Mouse (Mus musculus): ENCODE data around the gene Hspbap1.

Gene Hspbap1

DNA sequence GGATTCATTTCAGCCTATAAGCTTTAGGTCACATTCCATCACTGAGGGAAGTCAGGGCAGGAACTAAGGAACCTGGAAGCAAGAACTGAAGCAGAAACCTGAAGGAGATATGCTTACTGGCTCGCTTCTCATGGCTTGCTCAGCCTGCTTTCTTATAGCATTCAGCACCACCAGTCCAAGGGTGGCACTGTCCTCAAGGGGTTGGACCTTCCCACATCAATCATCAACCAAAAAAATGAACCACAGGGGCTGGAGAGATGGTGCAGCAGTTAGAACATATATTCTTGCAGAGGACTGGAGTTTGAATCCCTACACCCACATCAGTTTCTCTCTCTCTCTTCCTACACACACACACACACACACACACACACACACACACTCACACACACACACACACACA is 5.2 kb upstream of the Hspbap1 start:
- peak in 1 of 2 experiments; percentile 7 for DNase-seq

DNA sequence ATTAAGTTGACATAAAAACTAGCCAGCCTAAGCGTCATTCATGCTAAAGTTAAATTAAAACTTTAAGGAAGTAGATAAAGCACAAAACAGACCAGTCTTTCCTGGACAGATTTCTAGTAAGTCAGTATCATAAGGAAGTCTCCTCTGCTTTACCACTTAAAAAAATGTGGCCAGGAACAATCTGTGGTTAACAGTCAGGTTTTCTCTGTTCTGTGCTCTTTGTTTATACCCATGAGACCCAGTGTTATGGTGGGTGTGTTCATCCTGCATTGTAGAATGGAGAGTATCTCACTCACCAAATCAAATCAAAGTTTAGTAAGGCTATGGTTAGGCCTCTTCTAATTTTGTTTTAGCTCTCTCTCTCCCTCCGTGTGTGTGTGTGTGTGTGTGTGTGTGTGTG is 4.7 kb upstream of the Hspbap1 start:
- peak; percentile 16 to 21 for DNase-seq

DNA sequence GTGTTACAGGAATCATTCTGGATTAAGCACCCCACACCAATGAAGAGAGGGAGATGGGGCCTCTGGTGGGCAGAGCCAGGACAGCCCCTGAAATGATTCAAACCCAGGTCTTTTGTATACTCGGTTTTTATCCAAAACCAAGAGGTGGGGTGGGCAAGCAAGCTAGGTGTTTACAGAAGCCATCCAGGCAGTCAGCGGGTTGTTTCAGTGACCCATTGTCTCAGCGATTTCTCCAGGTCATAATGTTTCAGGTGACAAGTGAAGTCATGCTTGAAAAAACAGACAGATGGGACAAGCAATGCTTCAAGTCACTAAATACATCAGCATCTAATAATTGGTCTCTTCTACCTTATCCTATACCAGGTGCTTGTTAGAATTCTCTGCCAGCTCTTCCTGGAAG is 3.8 kb upstream of the Hspbap1 start:
- DNase-seq: no peak

DNA sequence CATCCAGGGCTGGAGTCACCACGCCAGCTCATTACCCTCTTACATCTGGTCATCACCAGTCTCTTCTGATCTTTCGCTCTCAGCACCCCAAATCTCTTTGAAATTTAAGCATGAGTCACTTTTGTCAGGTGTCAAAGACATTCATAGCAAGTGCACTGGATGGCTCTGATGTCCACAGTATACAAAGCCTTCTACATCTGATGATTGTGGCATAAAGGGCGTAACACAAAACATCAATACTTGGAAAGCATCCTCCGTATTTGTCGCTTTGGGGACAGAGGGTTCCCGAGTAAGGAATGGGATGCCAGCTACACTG is 1.7 kb upstream of the Hspbap1 start:
- no peak for DNase-seq

DNA sequence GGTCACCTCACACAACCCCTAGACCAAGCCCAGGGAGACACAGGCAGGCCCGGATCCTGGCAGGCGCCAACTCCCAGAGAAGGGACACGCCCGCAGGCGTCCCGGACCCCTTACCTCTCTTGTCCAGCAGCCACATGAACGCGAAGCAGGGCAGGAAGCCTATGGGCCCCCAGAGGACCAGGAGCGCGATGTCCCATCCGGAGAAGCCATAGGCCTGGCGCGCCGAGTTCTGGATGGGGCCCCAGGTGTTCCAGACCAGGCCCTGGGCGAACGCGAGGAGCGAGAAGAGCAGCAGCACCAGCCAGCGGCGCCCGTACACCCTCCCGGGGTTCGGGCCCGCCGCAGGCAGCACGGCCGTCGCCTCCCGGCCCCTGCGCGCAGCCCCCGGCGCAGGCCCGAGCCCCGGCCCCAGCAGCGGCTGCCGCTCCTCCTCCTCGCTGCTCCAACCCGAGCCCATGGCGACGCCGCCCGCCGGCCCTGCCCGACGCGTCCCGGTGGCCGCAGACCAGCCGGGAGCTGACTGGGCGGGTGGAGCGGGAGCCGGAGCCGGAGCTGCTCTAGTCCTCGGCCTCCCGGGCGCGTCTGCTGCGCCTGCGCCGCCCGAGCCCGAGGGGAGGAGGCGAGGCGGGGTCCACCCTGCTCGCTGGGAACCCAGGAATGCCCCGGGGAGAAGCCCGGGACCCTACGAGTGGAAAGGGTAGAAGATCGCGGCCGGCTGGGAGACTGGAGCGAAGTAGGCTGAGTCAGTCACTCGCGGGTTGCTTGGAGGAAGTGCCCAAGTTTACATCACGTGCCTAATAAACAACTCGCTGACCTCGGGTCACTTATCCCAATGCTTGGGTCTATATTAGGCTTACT is 1.2 kb upstream of the Hspbap1 start, which contains the start of gene Dirc2:
Gene Dirc2 (minus strand): TSS at position 572 of the 858 bp plus-strand sequence.
- DNase-seq: peak; percentile 60 to 70

DNA sequence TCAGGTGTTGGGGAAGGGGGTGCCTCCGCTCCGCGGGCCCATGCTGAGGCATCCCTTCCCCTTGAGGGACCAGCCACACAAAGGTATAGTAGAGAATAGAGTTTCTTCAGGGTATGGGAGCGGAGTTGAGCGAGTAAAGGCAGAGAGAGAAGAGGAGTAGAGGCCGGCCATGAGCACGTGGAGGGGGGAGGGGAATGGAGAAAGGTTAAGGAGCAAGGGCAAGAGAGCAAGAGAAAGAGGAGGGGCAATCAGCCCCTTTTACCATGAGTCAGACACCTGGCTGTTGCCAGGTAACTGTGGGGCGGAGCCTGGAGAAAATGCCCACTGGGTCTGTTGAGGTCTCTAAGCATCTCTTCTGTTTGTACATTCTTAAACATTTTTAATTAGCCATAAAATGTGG is 966 bp downstream of the Hspbap1 start:
- no peak for DNase-seq

DNA sequence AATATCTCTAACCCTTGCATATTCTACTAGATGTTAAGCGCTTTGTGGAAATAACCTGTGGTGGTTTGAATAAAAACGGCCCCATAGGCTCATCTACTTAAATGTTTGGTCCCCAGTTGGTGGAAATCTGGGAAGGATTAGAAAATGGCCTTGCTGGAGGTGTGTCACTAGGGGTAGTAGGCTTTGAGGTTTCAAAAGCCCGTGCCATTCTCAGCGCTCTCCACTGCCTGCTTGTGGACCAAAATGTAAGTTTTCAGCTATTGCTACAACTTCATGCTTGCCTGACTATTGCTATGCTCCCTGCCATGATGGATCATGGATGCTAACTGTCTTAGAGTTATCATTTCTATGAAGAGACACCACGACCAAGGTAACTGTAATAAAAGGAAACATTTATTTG is 1.4 kb downstream of the Hspbap1 start:
- DNase-seq: no peak

DNA sequence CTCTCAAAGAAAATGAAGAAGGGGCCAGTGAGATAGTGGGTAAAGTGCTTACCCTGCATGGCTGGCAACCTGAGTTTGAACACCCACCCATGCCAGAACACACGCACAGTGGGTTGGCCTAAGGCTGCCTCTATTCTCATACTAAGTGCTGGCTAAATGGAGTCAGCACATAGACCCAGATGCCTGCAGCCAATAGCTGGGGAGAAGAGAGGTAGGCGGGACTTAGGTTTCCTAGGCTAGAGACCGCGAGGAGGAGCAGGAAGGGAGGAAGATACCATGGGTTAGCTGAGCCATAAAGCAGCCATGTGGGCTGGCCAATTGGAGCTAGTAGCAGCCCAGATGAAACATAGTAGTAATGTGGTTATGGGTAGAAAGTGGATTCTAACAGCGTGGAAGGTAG is 2.4 kb downstream of the Hspbap1 start:
- DNase-seq: no peak

DNA sequence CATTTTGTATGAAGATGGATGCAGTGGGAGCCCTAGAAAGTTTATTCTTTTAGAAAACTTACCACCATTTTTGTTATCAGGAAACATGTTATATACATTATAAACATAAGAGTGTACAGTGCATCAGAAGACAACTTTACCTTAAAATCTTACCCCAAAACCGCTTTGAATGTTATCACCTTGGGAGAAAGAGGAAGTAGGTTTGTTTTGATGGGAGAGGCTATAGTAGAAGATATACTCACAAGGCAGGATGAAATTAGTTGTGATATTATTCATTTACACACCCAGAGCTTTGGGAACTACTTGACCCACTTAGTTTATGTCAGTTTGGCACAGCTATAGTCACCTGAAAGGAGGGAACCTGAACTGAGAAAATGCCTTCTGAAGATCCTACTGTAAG is 5.7 kb downstream of the Hspbap1 start:
- DNase-seq: no peak

DNA sequence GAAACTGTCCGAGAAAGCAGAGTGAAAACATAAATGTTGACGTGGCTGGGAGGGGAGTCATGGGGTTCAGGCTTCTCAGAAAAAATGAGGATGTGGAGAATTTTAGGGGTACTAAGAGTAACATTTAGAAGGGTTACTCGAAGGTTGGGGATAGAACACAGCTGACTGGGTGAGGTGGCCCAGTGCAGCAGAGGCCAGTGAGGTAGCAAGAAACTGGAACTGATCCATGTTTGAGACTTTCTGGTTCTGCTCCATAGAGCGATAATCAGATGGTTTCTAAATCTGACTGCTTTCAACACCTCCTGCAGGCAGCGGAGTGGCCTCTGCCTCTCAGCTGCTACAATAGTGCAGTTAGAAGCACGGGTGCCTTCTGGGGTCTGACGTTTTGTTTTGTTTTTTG is 6.6 kb downstream of the Hspbap1 start:
- no peak for DNase-seq

DNA sequence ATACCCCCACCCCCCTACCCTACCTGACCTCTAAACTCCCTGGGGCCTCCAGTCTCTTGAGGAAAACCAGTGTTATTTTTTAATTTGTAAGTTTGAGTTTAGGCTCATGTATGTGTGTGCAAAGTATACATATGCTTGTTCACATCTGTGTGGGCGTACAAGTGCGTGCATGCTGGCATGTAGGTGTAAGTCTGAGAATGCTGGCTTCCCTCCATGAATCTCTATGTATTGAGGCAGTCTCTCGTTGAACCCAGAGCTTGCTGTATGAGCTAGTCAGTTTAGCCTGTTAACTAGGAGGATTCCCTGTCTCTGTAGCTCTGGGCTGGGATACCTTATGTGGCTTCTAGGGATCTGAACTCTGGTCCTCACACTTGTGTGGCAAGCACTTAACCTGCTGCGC is 7.6 kb downstream of the Hspbap1 start:
- no peak for DNase-seq

DNA sequence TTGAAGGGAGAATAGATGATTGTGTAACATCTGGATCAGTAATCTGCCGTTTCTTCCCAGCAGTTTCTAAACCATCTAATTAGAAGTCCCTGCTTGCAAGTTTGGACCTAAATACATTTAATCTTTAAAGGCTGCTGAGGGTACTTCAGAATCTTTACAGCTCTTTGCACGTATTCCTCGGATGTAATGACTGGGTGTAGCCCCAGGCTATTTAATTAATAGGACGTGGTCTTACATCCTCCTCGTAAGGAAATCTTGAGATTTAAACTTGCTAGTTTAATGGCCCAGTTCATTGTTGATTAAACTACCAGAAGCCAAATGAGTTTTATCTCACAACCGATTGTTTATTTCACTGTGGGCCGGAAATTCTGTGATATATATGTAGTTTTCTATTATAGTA is 9.5 kb downstream of the Hspbap1 start:
- no peak for DNase-seq

DNA sequence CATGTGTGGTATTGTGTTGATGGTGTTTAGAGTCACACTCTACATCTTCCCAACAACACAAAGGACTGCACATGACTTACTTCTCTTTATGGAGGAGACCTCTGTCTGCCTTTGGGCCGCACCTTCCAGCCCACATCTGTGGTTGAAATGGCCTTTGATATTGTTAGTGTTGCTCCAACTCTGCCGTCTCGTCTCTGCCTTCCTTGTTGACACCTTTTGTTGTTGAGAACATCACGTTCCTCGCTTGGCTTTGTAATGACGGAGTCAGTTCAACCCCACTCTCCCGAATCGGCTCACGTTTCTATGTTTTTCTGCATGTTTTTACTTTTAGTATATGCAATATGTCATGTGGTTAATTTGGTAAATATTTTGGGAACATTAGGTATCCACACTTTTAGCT is 10.9 kb downstream of the Hspbap1 start:
- no peak for DNase-seq

DNA sequence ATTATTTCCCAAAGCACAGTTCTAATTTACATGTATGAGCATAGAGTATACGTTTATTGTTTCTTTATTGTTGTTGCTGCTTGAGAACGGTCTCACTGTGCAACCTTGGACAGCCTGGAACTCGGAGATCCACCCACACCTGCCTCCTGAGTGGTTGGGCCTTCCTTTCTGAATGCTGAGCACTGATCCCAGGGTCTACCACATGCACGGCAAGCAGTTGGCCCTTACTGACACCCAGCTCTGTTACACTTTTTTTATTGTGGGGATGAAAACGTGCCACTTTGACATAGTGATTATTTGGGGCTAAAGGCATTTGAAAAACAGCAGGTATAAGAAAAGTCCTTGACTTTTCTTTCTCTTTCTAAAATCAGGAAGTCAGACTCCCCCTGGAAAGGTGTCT is 11.5 kb downstream of the Hspbap1 start:
- no peak for DNase-seq

DNA sequence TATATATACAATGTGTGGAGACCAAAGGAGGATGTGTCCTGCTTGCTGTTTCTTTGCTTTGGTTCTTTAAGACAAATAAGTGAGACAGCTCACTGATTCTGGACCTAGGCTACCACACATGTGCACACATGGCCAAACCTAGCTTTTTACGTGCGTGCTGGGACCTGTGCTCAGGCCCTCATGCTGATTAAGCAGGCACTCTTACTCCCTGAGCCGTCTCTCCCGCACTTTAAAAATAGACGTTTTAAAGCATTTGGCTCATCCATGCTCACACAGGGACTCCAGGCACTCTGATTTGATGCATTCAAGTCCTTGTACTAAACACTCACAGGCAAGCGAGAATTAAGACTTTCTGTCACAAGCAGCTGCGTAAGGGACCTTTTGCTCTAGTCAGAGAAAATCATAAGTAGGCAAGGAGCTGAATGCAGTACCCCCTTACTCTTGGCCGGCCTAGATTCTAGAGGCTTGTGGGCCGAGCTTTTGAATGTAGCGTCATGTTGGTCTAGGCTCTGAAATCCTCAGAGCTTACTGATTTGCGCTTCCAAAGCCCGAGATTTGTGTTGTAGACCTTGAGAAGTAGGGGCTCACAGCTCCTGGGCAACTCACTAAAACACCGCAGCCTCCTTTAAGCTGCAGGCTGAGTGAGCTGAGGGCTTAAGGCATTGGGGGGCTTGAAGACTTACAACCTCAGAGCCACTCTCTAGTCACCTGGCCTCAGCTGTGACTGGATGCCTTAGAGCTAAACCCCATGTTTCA is 12.5 kb downstream of the Hspbap1 start:
- DNase-seq: no peak

DNA sequence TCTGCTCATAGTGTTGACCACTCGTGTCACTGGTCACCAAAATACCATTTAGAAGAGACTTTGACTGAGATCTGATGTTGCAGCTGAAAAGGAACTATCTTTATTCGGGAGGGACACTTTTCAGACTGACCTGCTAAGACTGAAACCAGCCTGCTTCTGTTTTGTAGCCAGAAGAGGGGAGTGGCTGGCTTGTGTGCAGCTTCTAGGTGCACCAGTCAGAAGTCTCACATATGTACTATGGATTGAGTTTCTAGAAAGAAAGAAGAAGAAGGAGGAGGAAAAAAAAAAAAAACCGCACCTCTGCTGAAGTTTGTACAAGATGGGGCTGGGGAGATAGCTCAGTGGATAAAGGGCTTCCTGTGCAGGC is 13.0 kb downstream of the Hspbap1 start:
- no peak for DNase-seq

DNA sequence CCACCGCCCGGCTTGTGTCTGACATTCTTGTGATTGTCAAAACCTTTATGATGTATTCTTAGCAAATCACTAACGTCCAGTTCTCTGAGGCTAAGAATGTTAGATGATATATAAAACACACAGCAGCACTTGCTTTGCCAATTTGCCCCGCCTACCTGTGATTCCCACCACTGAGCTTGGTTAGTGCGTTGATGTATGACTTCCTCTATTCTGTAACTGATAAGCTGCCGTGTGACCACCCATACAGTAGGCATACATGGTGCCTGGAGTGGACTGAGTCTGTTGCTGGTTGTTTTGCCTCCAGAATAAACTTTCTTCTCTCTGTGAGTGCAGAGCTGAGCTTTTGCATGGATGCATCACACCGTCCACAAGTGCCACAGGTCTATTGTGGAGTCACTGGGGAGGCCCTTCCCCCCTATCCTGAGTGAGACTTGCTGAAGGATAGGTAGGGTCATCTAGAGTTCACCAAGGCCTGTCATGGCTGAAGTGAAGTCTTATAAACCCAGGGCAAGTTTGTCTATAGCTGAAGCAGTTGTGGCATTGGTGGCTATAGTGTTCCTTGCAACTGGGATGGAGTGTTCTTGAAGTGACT is 14.1 kb downstream of the Hspbap1 start:
- DNase-seq: peak; percentile 37 to 46

DNA sequence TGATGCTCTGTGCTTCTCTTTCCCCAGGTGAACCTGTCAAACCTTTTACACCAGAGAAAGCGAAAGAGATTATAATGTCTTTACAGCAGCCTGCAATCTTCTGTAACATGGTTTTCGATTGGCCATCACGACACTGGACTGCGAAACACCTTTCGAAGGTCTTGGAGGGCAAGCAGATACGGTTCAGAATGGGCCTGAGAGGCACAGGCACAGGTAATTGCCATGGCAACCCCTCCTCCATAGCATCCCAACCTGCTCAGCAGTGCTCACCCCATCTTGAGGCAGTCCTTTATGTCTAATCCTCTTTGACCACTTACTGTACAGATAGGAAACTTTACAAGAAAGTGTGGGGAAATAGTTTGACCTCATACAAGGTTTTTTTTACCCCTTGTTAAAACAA is 17.0 kb downstream of the Hspbap1 start:
- no peak for DNase-seq

DNA sequence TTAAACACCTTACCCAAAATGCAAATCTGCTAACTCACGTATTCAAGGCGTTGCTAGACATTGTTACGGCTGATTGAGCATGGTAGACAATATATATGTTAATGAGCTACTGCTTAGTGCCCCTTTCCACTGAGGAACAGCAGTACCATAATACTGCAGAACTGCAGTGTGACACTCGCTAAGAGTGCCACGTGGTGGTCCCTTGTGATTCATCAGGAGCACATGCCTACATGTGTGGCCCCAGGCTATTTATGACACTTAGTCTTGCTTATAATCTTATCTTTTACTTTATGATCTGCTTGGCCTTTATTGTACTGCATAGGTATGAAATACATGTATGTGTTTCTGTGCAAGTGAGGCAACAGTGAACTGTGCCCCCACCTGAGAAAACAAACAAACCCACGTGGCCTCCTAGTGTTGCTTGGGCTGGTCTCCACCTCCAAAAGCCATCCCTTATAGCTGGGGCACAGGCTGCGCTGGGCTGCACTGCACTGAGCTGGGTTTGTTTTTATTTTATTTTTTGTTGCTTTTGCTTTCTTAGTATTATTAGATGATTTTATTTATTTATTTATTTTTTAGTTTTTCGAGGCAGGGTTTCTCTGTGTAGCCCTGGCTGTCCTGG is 17.5 kb downstream of the Hspbap1 start:
- no peak for DNase-seq

DNA sequence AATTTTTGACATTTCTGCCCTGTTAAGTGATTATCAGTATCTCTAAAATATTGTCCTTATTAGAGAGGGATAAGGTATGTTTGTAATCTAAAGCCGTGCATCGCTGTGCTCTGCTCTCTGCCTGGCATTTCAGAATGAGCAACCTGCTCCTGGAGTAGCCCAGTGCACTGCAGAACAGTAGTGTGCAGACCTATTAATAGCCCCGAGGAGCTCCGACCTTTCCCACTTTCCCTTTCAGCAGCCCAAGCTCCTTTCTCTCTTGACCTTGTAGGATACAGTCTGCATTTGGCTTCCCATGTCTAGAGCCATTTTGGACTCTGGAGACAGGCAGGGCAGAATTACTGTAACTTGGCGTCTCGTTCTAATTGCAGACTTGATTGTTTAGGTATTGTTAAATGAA is 18.2 kb downstream of the Hspbap1 start:
- DNase-seq: no peak

DNA sequence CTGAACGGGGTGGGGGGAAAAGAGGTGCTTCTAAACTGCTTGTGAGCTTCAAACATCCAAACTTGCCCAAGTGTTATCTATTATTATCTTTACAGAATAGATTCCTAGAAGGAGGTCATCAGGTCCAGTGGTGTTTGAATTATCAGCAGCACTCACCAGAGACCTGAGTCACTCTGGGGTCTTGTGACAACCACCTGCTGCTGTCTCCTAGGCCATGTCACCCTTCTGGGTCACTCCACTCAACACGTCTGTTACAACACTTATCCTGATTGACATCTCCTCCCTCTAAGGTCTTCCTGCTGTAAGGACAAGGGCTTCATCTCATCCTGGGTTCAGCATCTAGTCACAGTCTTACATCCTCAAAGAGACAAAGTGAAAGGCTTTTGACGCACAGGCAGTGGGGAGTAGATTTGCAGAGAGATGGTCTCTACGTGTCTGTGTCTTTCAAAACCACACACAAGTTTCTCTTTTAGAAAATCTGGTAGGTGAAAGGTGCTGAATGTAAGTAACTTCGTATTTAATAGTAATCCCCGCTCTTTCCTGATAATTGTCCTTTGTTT is 21.9 kb downstream of the Hspbap1 start:
- no peak for DNase-seq

DNA sequence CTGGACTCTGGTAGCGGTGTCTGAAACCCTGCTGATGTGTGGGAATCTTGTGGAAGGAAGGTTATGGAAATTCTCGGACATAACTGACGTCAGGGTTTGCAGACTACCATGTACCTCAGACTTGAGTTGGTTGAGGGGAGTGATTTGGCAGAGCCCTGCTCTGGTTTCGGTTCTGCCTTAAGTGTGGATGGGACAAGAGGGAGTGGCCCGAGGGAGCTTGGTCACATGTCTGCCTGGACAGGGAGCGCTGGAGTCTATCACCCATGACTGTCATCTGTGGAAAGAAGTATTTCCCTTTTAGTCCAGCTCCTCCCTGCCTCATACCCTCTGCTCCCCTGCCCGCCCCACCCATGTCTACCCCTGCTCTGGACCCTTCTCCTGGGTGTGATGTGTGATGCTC is 32.0 kb downstream of the Hspbap1 start:
- no peak for DNase-seq

DNA sequence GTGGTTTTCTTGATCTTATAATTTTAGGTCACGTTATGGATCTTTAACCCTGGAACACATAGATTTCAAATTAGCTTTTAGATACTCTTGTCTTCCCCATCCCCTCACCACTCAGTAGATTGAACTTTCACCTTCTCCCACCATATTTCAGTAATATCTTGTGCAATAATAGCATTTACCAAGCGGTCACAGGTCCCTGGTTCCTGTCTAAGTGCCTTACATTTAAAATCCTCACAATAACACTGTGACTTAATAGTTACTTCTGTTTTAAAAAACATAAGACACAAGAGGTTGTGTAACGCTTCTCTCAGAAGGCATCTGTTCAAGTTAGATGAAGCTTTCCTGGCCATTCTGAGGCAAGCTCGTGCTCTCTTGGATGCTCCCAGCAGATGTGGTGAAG is 33.5 kb downstream of the Hspbap1 start:
- no peak for DNase-seq

Data from B cell, adult 2 months (primary cell).